ENCODE assay signal across 13 mouse cellular contexts in genomic region chr8:60649081-60649480, GRCm38 (mm10).
"Had no signal": no experiment of that assay in that cellular context is flagged by ENCODE, and none has a peak within 500 bp of the region (broad histone marks: within the 10 kb centered on the region; RNA-seq: fewer than 3 reads in every experiment).

No protein-coding gene starts in this region.

- DNase-seq: kidney, adult 11 months; kidney, postnatal 14 days; layer of hippocampus, postnatal 36 days; lung, embryonic 14.5 days; lung, postnatal 10 days; thymus, postnatal 4 days had no signal

- H3K4me3 ChIP-seq: limb, embryonic 15.5 days; liver, embryonic 12.5 days; midbrain, embryonic 13.5 days; myocyte; neural tube, embryonic 15.5 days had no signal

- H3K4me2 ChIP-seq: limb, embryonic 15.5 days; liver, embryonic 12.5 days; lung, embryonic 14.5 days; midbrain, embryonic 13.5 days; neural tube, embryonic 15.5 days had no signal

- H3K27ac ChIP-seq: limb, embryonic 15.5 days; liver, embryonic 12.5 days; macrophage; midbrain, embryonic 13.5 days; neural tube, embryonic 15.5 days; stomach, postnatal 0 days had no signal

- H3K9me3 ChIP-seq: limb, embryonic 15.5 days; liver, embryonic 12.5 days; midbrain, embryonic 13.5 days; neural tube, embryonic 15.5 days had no signal

- H3K36me3 ChIP-seq: limb, embryonic 15.5 days; liver, embryonic 12.5 days; midbrain, embryonic 13.5 days; neural tube, embryonic 15.5 days had no signal

- H3K27me3 ChIP-seq: limb, embryonic 15.5 days; liver, embryonic 12.5 days; midbrain, embryonic 13.5 days; neural tube, embryonic 15.5 days had no signal

- ATAC-seq: liver, embryonic 12.5 days; midbrain, embryonic 13.5 days had no signal

- H3K4me1 ChIP-seq: limb, embryonic 15.5 days; liver, embryonic 12.5 days; midbrain, embryonic 13.5 days; neural tube, embryonic 15.5 days had no signal

- H3K9ac ChIP-seq: limb, embryonic 15.5 days; liver, embryonic 12.5 days; lung, embryonic 14.5 days; midbrain, embryonic 13.5 days; neural tube, embryonic 15.5 days had no signal
